Mouse (Mus musculus): Measurements from ENCODE around the gene Ugt1a6a. TPM values are rescaled to one million over a fixed set of nuclear protein-coding genes. Genes with fewer than 3 reads are reported as not detected.

Ugt1a6a gene
- polyA plus RNA-seq, 1 experiment = 1.3 TPM

DNA sequence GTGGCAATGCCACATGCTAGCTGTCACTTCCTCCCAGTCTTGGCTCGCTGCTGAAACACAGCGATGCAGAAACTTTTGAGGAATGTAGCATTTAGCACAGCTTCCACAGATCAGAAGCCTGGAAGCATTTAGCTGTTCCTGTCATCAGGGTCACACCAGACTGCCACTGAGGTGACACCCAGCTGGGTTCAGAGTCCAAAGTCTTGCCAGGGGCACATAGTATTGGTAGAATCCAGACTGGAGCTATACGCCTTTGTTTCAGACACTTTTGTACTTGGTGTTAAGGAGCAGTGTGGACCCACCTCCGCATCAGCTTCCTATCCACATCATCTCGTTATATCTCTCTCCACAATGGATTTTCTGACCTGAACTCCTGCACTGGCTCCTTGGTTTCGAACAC lies 118.9 kb downstream of the Ugt1a6a start:
- Histone ChIP-seq H3K4me3 (ENCODE audit: insufficient read depth, poor library complexity, severe bottlenecking) (no peak overlapping the region), H3K27me3 (ENCODE audit: control insufficient read depth, insufficient read depth, insufficient read length) (peaks cover 12% of the 10 kb centered on the region), H3ac (ENCODE audit: control insufficient read depth, insufficient read length, low read depth) (no peak overlapping the region), H3K79me2 (ENCODE audit: control insufficient read depth, insufficient read depth) (no peaks in the 10 kb centered on the region), H3K79me3 (ENCODE audit: low read depth) (no peaks in the 10 kb centered on the region), H3K36me3 (ENCODE audit: control insufficient read depth, insufficient read depth) (no peaks in the 10 kb centered on the region)
- TF ChIP-seq CTCF (IDR thresholded peaks at IDR 0.05; ENCODE audit: control insufficient read depth, insufficient read depth, insufficient read length) = no peak
- no peak for TF ChIP-seq CEBPB (IDR thresholded peaks at IDR 0.05; ENCODE audit: low read depth)
- no peak for TF ChIP-seq MYOG (IDR thresholded peaks at IDR 0.05; ENCODE audit: control insufficient read depth, extremely low read depth, insufficient read length)
- TF ChIP-seq USF1 (IDR thresholded peaks at IDR 0.05; ENCODE audit: low read depth) = no peak
- no peak for TF ChIP-seq MYOD1 (IDR thresholded peaks at IDR 0.05; ENCODE audit: control insufficient read depth, insufficient read length, low read depth)
- no peak for TF ChIP-seq MAX (IDR thresholded peaks at IDR 0.05)
- TF ChIP-seq FOSL1 (IDR thresholded peaks at IDR 0.05; ENCODE audit: insufficient read depth, low read length, poor library complexity, severe bottlenecking) = no peak

DNA sequence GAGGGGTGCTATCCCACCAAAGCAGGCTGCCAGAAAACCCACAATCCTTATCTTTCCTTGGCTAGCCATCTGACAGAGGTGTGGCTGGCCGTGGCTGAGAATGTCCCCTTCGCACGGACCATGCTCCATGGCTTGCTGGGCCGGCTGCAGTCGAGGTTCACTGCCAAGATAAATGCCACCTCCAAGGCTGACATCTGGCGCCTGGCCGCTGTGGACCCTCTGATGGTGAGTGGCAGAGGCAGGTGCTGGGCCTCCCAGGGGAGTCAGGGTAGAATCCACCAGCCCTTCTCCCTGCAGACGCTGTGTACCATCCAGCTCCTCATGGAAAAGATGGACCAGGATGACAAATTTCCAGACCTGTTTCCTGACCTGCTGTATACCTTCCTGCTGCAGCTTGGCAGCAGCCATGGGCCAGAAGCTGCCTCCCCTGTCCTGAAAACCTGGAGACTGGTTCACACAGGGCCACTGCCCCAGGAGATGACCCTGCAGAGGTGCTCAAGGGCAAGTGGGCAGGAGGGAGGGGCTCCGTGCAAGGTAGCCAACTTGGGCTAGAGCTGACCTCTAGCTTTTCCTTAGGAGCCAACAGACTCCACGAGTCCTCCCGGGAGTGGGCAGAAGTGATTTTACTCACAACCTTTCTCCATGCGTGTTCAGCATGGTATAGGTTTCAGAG lies 120.3 kb downstream of the Ugt1a6a start:
- no peaks in the 10 kb centered on the region for H3K36me3 ChIP-seq (ENCODE audit: control insufficient read depth, insufficient read depth)
- H3K27me3 ChIP-seq (ENCODE audit: control insufficient read depth, insufficient read depth, insufficient read length) = peaks cover 6% of the 10 kb centered on the region
- TF ChIP-seq CTCF (IDR thresholded peaks at IDR 0.05; ENCODE audit: control insufficient read depth, insufficient read depth, insufficient read length) = no peak
- TF ChIP-seq MYOD1 (IDR thresholded peaks at IDR 0.05; ENCODE audit: control insufficient read depth, insufficient read length, low read depth) = peak; percentile 99
- H3K79me2 ChIP-seq (ENCODE audit: control insufficient read depth, insufficient read depth) = no peaks in the 10 kb centered on the region
- no peak overlapping the region for H3ac ChIP-seq (ENCODE audit: control insufficient read depth, insufficient read length, low read depth)
- no peak overlapping the region for H3K4me3 ChIP-seq (ENCODE audit: insufficient read depth, poor library complexity, severe bottlenecking)
- H3K79me3 ChIP-seq (ENCODE audit: low read depth) = no peaks in the 10 kb centered on the region

DNA sequence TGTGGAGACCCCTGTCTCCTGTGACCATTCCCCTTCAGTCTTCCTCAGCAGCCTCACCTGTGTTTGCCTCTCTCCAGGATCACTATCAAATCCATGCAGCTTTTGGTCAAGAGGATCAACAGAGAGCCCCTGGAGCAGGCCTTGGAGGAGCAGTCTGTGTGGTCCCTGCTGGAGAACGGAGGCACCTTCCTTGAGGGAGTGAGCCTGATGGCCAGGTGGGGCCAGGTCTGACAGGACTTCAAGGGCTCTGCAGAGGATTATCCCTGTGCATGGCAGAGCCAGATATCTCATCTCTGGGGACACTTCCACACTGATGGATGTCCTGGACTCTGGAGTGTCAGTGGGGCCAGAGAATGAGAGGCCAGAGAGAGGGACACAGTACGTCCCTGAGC lies 120.9 kb downstream of the Ugt1a6a start:
- H3ac ChIP-seq (ENCODE audit: control insufficient read depth, insufficient read length, low read depth) = no peak overlapping the region
- TF ChIP-seq MYOD1 (IDR thresholded peaks at IDR 0.05; ENCODE audit: control insufficient read depth, insufficient read length, low read depth) (no peak), MYOG (IDR thresholded peaks at IDR 0.05; ENCODE audit: control insufficient read depth, extremely low read depth, insufficient read length) (no peak), MAX (IDR thresholded peaks at IDR 0.05) (no peak), CTCF (IDR thresholded peaks at IDR 0.05; ENCODE audit: control insufficient read depth, insufficient read depth, insufficient read length) (no peak), FOSL1 (IDR thresholded peaks at IDR 0.05; ENCODE audit: insufficient read depth, low read length, poor library complexity, severe bottlenecking) (no peak), CEBPB (IDR thresholded peaks at IDR 0.05; ENCODE audit: low read depth) (no peak), USF1 (IDR thresholded peaks at IDR 0.05; ENCODE audit: low read depth) (no peak)
- H3K27me3 ChIP-seq (ENCODE audit: control insufficient read depth, insufficient read depth, insufficient read length) = peaks cover 3% of the 10 kb centered on the region
- H3K79me3 ChIP-seq (ENCODE audit: low read depth) = no peaks in the 10 kb centered on the region
- H3K36me3 ChIP-seq (ENCODE audit: control insufficient read depth, insufficient read depth) = no peaks in the 10 kb centered on the region
- no peaks in the 10 kb centered on the region for H3K79me2 ChIP-seq (ENCODE audit: control insufficient read depth, insufficient read depth)
- H3K4me3 ChIP-seq (ENCODE audit: insufficient read depth, poor library complexity, severe bottlenecking) = no peak overlapping the region

DNA sequence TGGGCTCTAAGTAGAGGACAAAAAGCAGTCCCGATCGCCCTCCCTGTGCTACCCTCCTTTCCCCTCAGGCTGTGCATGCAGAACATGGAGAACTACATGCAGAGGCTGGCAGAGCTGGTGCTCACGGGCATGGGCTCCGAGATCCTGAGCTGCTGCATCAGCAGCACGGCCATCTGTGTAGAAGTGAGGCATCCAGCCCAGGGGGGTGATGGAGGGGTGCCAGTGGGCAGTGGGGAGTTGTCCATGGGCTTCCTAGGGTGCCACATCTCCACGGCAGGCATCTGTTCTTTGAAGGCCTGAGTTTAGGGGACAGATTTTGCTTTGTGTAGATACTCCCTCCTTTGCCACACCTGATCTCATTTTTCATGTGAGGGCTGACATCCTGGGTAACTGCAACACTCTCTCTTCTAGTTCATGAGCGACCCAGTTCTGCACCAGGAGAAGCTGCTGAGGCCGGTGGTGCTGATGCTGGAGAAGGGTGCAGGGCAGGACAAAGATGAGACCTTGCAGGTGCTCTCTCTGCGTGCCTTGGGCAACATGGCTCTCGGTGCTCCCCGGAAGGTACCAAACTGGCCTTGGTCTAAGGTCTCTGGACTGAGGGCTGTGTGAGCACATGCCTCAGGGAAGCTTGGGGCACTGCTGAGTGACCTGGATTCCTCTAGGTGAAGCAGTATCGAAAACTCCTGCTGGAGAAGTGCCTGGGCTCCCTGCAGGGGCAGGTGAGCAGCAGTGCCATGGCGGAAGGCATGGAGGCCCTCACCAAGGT lies 121.6 kb downstream of the Ugt1a6a start:
- H3K79me3 ChIP-seq (ENCODE audit: low read depth) = peaks cover under 1% of the 10 kb centered on the region
- no peak overlapping the region for H3ac ChIP-seq (ENCODE audit: control insufficient read depth, insufficient read length, low read depth)
- H3K4me3 ChIP-seq (ENCODE audit: insufficient read depth, poor library complexity, severe bottlenecking) = no peak overlapping the region
- peaks cover 3% of the 10 kb centered on the region for H3K27me3 ChIP-seq (ENCODE audit: control insufficient read depth, insufficient read depth, insufficient read length)
- TF ChIP-seq FOSL1 (IDR thresholded peaks at IDR 0.05; ENCODE audit: insufficient read depth, low read length, poor library complexity, severe bottlenecking) (no peak), MYOD1 (IDR thresholded peaks at IDR 0.05; ENCODE audit: control insufficient read depth, insufficient read length, low read depth) (no peak), MYOG (IDR thresholded peaks at IDR 0.05; ENCODE audit: control insufficient read depth, extremely low read depth, insufficient read length) (no peak), USF1 (IDR thresholded peaks at IDR 0.05; ENCODE audit: low read depth) (no peak), CTCF (IDR thresholded peaks at IDR 0.05; ENCODE audit: control insufficient read depth, insufficient read depth, insufficient read length) (no peak), CEBPB (IDR thresholded peaks at IDR 0.05; ENCODE audit: low read depth) (no peak), MAX (IDR thresholded peaks at IDR 0.05) (no peak)
- H3K79me2 ChIP-seq (ENCODE audit: control insufficient read depth, insufficient read depth) = no peaks in the 10 kb centered on the region
- peaks cover 2% of the 10 kb centered on the region for H3K36me3 ChIP-seq (ENCODE audit: control insufficient read depth, insufficient read depth)

DNA sequence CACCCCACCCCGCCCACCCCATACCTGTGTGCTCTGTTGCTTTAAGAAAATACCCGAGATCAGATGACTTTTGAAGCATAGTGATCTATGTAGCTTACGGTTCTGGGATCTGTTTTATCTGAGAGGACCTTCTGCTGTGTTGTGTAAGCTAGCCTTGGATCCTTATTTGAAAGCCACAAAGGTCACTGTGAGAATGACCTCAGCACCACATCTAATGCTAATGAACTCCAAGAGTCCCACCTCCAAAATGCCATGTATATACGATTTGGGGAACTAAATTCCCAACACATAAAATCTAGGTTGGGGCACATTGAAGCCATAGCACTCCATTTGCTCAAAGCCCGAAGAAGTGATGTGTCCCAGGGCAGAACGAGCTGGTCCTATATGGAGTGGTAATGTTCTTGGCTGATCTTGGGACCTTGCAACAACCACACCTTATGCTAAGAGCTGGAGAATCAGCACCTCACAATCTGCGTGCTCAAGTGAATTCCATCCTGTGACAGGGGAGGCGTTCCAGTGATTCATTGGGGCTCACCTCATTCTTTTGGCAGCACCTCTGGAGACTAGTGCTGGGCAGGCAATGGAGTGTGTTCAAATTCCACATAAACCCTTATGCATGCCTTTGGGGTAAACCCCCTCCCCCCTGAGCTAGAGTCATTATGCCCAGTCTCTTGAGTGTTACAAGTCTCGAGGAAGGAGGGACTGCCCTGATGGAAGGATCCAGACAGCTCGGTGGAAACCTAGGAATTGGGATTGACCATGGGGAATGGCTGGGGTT lies 122.5 kb downstream of the Ugt1a6a start:
- H3ac ChIP-seq (ENCODE audit: control insufficient read depth, insufficient read length, low read depth) = no peak overlapping the region
- no peak overlapping the region for H3K4me3 ChIP-seq (ENCODE audit: insufficient read depth, poor library complexity, severe bottlenecking)
- H3K36me3 ChIP-seq (ENCODE audit: control insufficient read depth, insufficient read depth) = peaks cover 11% of the 10 kb centered on the region
- H3K79me2 ChIP-seq (ENCODE audit: control insufficient read depth, insufficient read depth) = peaks cover 8% of the 10 kb centered on the region
- H3K27me3 ChIP-seq (ENCODE audit: control insufficient read depth, insufficient read depth, insufficient read length) = peaks cover 3% of the 10 kb centered on the region
- peaks cover 2% of the 10 kb centered on the region for H3K79me3 ChIP-seq (ENCODE audit: low read depth)
- TF ChIP-seq MYOG (IDR thresholded peaks at IDR 0.05; ENCODE audit: control insufficient read depth, extremely low read depth, insufficient read length) (no peak), FOSL1 (IDR thresholded peaks at IDR 0.05; ENCODE audit: insufficient read depth, low read length, poor library complexity, severe bottlenecking) (no peak), USF1 (IDR thresholded peaks at IDR 0.05; ENCODE audit: low read depth) (no peak), CTCF (IDR thresholded peaks at IDR 0.05; ENCODE audit: control insufficient read depth, insufficient read depth, insufficient read length) (no peak), MYOD1 (IDR thresholded peaks at IDR 0.05; ENCODE audit: control insufficient read depth, insufficient read length, low read depth) (no peak), CEBPB (IDR thresholded peaks at IDR 0.05; ENCODE audit: low read depth) (no peak), MAX (IDR thresholded peaks at IDR 0.05) (no peak)
